Mouse (Mus musculus): ENCODE measurements around the gene Lrguk. TPM values are rescaled to one million over a fixed set of nuclear protein-coding genes. Genes with fewer than 3 reads are reported as not detected.

Lrguk gene
- total and polyA plus RNA-seq, 3 experiments, result 0.12 to 1.6 TPM; not detected in 1

GRCm38 (mm10) chr6:34003033-34003432, 26.2 kb upstream of the Lrguk start:
- Histone ChIP-seq H3K27ac (ENCODE audit: control insufficient read depth, low read depth, low read length) (no peak overlapping the region), H3K36me3 (ENCODE audit: control insufficient read depth in 1 of 2, insufficient read depth in 2 of 2, low read length in 2 of 2) (no peaks in the 10 kb centered on the region), H3K27me3 (ENCODE audit: control insufficient read depth in 1 of 2, insufficient read depth in 2 of 2, low read length in 2 of 2) (no peaks in the 10 kb centered on the region; a peak in 1 of 4 replicates), H3K9ac (ENCODE audit: control insufficient read depth, low read depth, low read length, poor library complexity, severe bottlenecking) (no peak overlapping the region), H3K4me3 (ENCODE audit: control insufficient read depth in 1 of 2, insufficient read depth in 1 of 2, low read depth in 2 of 2, low read length in 2 of 2) (no peak overlapping the region), H3K79me2 (ENCODE audit: control insufficient read depth, insufficient read depth, low read length, poor library complexity) (no peaks in the 10 kb centered on the region), H3K9me3 (replicated peaks; ENCODE audit: insufficient read depth, low read length) (no peaks in the 10 kb centered on the region), H3K4me1 (ENCODE audit: control insufficient read depth in 1 of 2, insufficient read depth in 2 of 2, low read length in 2 of 2) (no peaks in the 10 kb centered on the region)
- no peak for DNase-seq (ENCODE audit: low read depth, low spot score)
- no peak for TF ChIP-seq MYB (IDR thresholded peaks at IDR 0.05; ENCODE audit: low read depth, low read length)
- TF ChIP-seq EP300 (IDR thresholded peaks at IDR 0.05; ENCODE audit: low read depth in 1 of 2, low read length in 2 of 2), result no peak
- no peak for TF ChIP-seq POLR2A (IDR thresholded peaks at IDR 0.05; ENCODE audit: control insufficient read depth in 1 of 2, insufficient read depth in 1 of 2, low read depth in 1 of 2, low read length in 2 of 2, poor library complexity in 1 of 2)
- TF ChIP-seq JUND (IDR thresholded peaks at IDR 0.05; ENCODE audit: low read depth, low read length), result no peak
- no peak for TF ChIP-seq MAFK (IDR thresholded peaks at IDR 0.05; ENCODE audit: borderline replicate concordance, low read depth, low read length)
- no peak for TF ChIP-seq KAT2A (conservative IDR thresholded peaks at IDR 0.05; ENCODE audit: low read depth, low read length)
- TF ChIP-seq NELFE (IDR thresholded peaks at IDR 0.05; ENCODE audit: low read depth, low read length), result no peak
- no peak for TF ChIP-seq RAD21 (IDR thresholded peaks at IDR 0.05; ENCODE audit: low read depth, low read length)
- no peak for TF ChIP-seq MEF2A (IDR thresholded peaks at IDR 0.05; ENCODE audit: extremely low read depth, insufficient replicate concordance, low read depth, low read length, poor library complexity, severe bottlenecking)
- no peak for TF ChIP-seq MAZ (IDR thresholded peaks at IDR 0.05; ENCODE audit: low read depth, low read length)
- no peak for TF ChIP-seq MYC (IDR thresholded peaks at IDR 0.05; ENCODE audit: low read depth, low read length)

GRCm38 (mm10) chr6:34013469-34013868, 15.8 kb upstream of the Lrguk start:
- Histone ChIP-seq H3K9me3 (replicated peaks; ENCODE audit: insufficient read depth, low read length) (no peaks in the 10 kb centered on the region), H3K4me3 (ENCODE audit: control insufficient read depth in 1 of 2, insufficient read depth in 1 of 2, low read depth in 2 of 2, low read length in 2 of 2) (no peak overlapping the region), H3K27ac (ENCODE audit: control insufficient read depth, low read depth, low read length) (no peak overlapping the region), H3K79me2 (ENCODE audit: control insufficient read depth, insufficient read depth, low read length, poor library complexity) (no peaks in the 10 kb centered on the region), H3K27me3 (ENCODE audit: control insufficient read depth in 1 of 2, insufficient read depth in 2 of 2, low read length in 2 of 2) (no peaks in the 10 kb centered on the region; a peak in 1 of 4 replicates), H3K4me1 (ENCODE audit: control insufficient read depth in 1 of 2, insufficient read depth in 2 of 2, low read length in 2 of 2) (no peaks in the 10 kb centered on the region), H3K9ac (ENCODE audit: control insufficient read depth, low read depth, low read length, poor library complexity, severe bottlenecking) (no peak overlapping the region), H3K36me3 (ENCODE audit: control insufficient read depth in 1 of 2, insufficient read depth in 2 of 2, low read length in 2 of 2) (no peaks in the 10 kb centered on the region)
- no peak for DNase-seq (ENCODE audit: low read depth, low spot score)
- TF ChIP-seq USF1 (IDR thresholded peaks at IDR 0.05; ENCODE audit: low read depth, low read length) (no peak), TAL1 (IDR thresholded peaks at IDR 0.05; ENCODE audit: low read length) (no peak), POLR2AphosphoS2 (IDR thresholded peaks at IDR 0.05; ENCODE audit: low read length) (no peak)

DNA sequence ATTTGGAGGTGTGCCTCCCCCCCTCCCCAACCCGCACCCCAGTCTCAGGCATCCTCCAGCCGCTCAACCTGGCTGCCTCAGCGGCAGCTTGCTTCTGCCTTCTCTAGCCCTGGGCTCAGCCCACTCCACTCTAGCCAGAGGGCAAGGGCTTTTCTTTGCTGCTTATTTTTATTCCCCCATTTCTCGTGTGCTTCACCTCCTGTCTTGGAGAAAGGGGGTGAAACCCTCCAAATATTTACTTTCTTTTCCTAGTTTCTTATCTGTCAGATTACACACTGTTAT, 439 bp downstream of the Lrguk start:
- peaks cover 7 to 11% of the 10 kb centered on the region in 2 experiments for H3K4me1 ChIP-seq (ENCODE audit: control insufficient read depth in 1 of 2, insufficient read depth in 2 of 2, low read length in 2 of 2)
- H3K9ac ChIP-seq (ENCODE audit: control insufficient read depth, low read depth, low read length, poor library complexity, severe bottlenecking), result peak overlapping the region; percentile 77
- H3K36me3 ChIP-seq (ENCODE audit: control insufficient read depth in 1 of 2, insufficient read depth in 2 of 2, low read length in 2 of 2), result peaks cover 0 to 14% of the 10 kb centered on the region in 2 experiments; a peak in 2 of 4 replicates
- H3K79me2 ChIP-seq (ENCODE audit: control insufficient read depth, insufficient read depth, low read length, poor library complexity), result no peaks in the 10 kb centered on the region; the same call in 1 of the 2 replicates
- no peaks in the 10 kb centered on the region for H3K9me3 ChIP-seq (replicated peaks; ENCODE audit: insufficient read depth, low read length)
- TF ChIP-seq TBP (IDR thresholded peaks at IDR 0.05; ENCODE audit: low read depth, low read length) (no peak; the same call in 1 of the 2 replicates), RCOR1 (IDR thresholded peaks at IDR 0.05; ENCODE audit: low read depth, low read length) (no peak), SIN3A (IDR thresholded peaks at IDR 0.05; ENCODE audit: low read length) (no peak), ETS1 (IDR thresholded peaks at IDR 0.05; ENCODE audit: low read depth, low read length) (no peak), GATA1 (IDR thresholded peaks at IDR 0.05; ENCODE audit: low read depth, low read length) (no peak), NELFE (IDR thresholded peaks at IDR 0.05; ENCODE audit: low read depth, low read length) (no peak), BHLHE40 (IDR thresholded peaks at IDR 0.05; ENCODE audit: borderline replicate concordance, low read depth, low read length) (no peak), ZNF384 (IDR thresholded peaks at IDR 0.05; ENCODE audit: low read depth, low read length) (no peak), ZMIZ1 (IDR thresholded peaks at IDR 0.05; ENCODE audit: low read depth, low read length) (no peak), KAT2A (conservative IDR thresholded peaks at IDR 0.05; ENCODE audit: low read depth, low read length) (no peak), ZC3H11A (IDR thresholded peaks at IDR 0.05; ENCODE audit: low read depth, low read length) (no peak), GABPA (IDR thresholded peaks at IDR 0.05; ENCODE audit: low read depth, low read length) (no peak), POLR2A (IDR thresholded peaks at IDR 0.05; ENCODE audit: control insufficient read depth in 1 of 2, insufficient read depth in 1 of 2, low read depth in 1 of 2, low read length in 2 of 2, poor library complexity in 1 of 2) (no peak), ZKSCAN1 (IDR thresholded peaks at IDR 0.05; ENCODE audit: low read depth, low read length) (no peak), MAZ (IDR thresholded peaks at IDR 0.05; ENCODE audit: low read depth, low read length) (no peak)
- H3K27me3 ChIP-seq (ENCODE audit: control insufficient read depth in 1 of 2, insufficient read depth in 2 of 2, low read length in 2 of 2), result 0 out of 4 replicates have a peak, but pooled peaks cover 0 to 3% of the 10 kb centered on the region in 2 experiments
- H3K4me3 ChIP-seq (ENCODE audit: control insufficient read depth in 1 of 2, insufficient read depth in 1 of 2, low read depth in 2 of 2, low read length in 2 of 2), result peak overlapping the region; percentile 61 to 88
- no peak for DNase-seq (ENCODE audit: low read depth, low spot score)
- peak overlapping the region; percentile 27; the same call in 1 of the 2 replicates for H3K27ac ChIP-seq (ENCODE audit: control insufficient read depth, low read depth, low read length)
